ENCODE assay signal across 8 mouse cellular contexts in genomic region chr9:95510693-95511404, GRCm38 (mm10). TPM values are rescaled to one million over a fixed set of nuclear protein-coding genes. Genes with fewer than 3 reads are reported as not detected.
A peak's percentile ranks its signal among the peaks of the same experiment; 100 is the strongest.
DNase-seq lines count a peak whose midpoint lies in the region; ATAC-seq and TF ChIP-seq lines count a peak whose summit lies in the region.

No protein-coding gene starts in this region.

- TF ChIP-seq CTCF in midbrain, postnatal 0 days (IDR thresholded peaks at IDR 0.05), result no peak

- DNase-seq in heart, embryonic 10.5 days (ENCODE audit: low spot score), result peak; percentile 79
- DNase-seq in heart, postnatal 4 days, result no peak
- peak; percentile 4 for DNase-seq in CD4-positive helper T cell, adult 2 months (ENCODE audit: low read depth, low spot score)
- peak; percentile 13 for DNase-seq in induced T-regulatory cell, adult 2 months (ENCODE audit: low read depth)
- DNase-seq in midbrain, postnatal 0 days (ENCODE audit: low spot score), result peak; percentile 2
- DNase-seq in gastrocnemius, postnatal 25 days, result no peak
- no peak for DNase-seq in cerebellum, postnatal 36 days

- H3K27me3 ChIP-seq in heart, embryonic 10.5 days (ENCODE audit: insufficient read depth, poor library complexity, severe bottlenecking), result no peaks in the 10 kb centered on the region
- H3K27me3 ChIP-seq in midbrain, postnatal 0 days (ENCODE audit: insufficient read depth, low read length), result no peaks in the 10 kb centered on the region

- H3K9ac ChIP-seq in midbrain, postnatal 0 days (replicated peaks; ENCODE audit: low read length, poor library complexity, severe bottlenecking), result peak overlapping the region; percentile 66

- no peaks in the 10 kb centered on the region for H3K9me3 ChIP-seq in heart, embryonic 10.5 days
- no peaks in the 10 kb centered on the region for H3K9me3 ChIP-seq in midbrain, postnatal 0 days (ENCODE audit: low read length)

- peak overlapping the region; percentile 89 for H3K4me3 ChIP-seq in heart, embryonic 10.5 days
- H3K4me3 ChIP-seq in midbrain, postnatal 0 days (ENCODE audit: low read depth, low read length), result peak overlapping the region; percentile 64

- H3K36me3 ChIP-seq in heart, embryonic 10.5 days, result 0 out of 2 replicates have a peak, but pooled peaks cover 8% of the 10 kb centered on the region
- no peaks in the 10 kb centered on the region for H3K36me3 ChIP-seq in midbrain, postnatal 0 days (ENCODE audit: insufficient read depth, low read length)

- H3K27ac ChIP-seq in heart, embryonic 10.5 days, result peak overlapping the region; percentile 97
- peak overlapping the region; percentile 78 for H3K27ac ChIP-seq in midbrain, postnatal 0 days (ENCODE audit: low read depth, low read length)

- 5% methylated on average over 21 of the region's 21 CpGs for WGBS in heart, embryonic 10.5 days
- WGBS in midbrain, postnatal 0 days, result 10% methylated on average over 21 of the region's 21 CpGs

- 0 out of 2 replicates have a peak, but pooled peaks have one; percentile 7 for ATAC-seq in common myeloid progenitor, adult 5-6 weeks (replicated peaks; ENCODE audit: low read depth, poor library complexity, severe bottlenecking)
- ATAC-seq in midbrain, postnatal 0 days (ENCODE audit: low FRiP score), result peak; percentile 0; the same call in 1 of the 2 replicates

- peak overlapping the region; percentile 89 for H3K4me2 ChIP-seq in midbrain, postnatal 0 days (ENCODE audit: low read depth, low read length, poor library complexity, severe bottlenecking)

- peaks cover 18% of the 10 kb centered on the region; the same call in 1 of the 2 replicates for H3K4me1 ChIP-seq in heart, embryonic 10.5 days
- peaks cover 4% of the 10 kb centered on the region; the same call in 1 of the 2 replicates for H3K4me1 ChIP-seq in midbrain, postnatal 0 days (ENCODE audit: insufficient read depth, low read length)

RNA-seq across cellular contexts. Expression of gene U2surp, which starts 0.9 kb away (rescaled TPM):
- polyA plus RNA-seq in heart, embryonic 10.5 days (2016; fragmentation: Nextera tagmentation; extraction: Ambion mirVana), result 87.3 and 104 TPM in 2 replicates
- 10 to 100 TPM; 56.5 to 57.9 TPM for total RNA-seq in heart, postnatal 4 days (2021)
- 204 and 227 TPM in 2 replicates for total RNA-seq in common myeloid progenitor, adult 5-6 weeks (2017)
- total RNA-seq in midbrain, postnatal 0 days (2014; rRNA removed), result 37.8 and 51.2 TPM in 2 replicates
- 116 and 138 TPM in 2 replicates for polyA plus RNA-seq in midbrain, postnatal 0 days (2015; fragmentation: Nextera tagmentation; extraction: Ambion mirVana)
- 10 to 100 TPM; 22.1 to 22.9 TPM for total RNA-seq in gastrocnemius, postnatal 25 days (2021)

RNA-seq across cellular contexts. Expression of gene Paqr9, which starts 48.6 kb away (rescaled TPM):
- polyA plus RNA-seq in heart, embryonic 10.5 days (2016; fragmentation: Nextera tagmentation; extraction: Ambion mirVana), result 0.60 and 3.3 TPM in 2 replicates
- total RNA-seq in heart, postnatal 4 days (2021), result 10 to 100 TPM; 35.1 to 37.6 TPM
- 7.8 and 11.7 TPM in 2 replicates for total RNA-seq in common myeloid progenitor, adult 5-6 weeks (2017)
- 29.5 and 32.3 TPM in 2 replicates for total RNA-seq in midbrain, postnatal 0 days (2014; rRNA removed)
- 6.1 and 6.5 TPM in 2 replicates for polyA plus RNA-seq in midbrain, postnatal 0 days (2015; fragmentation: Nextera tagmentation; extraction: Ambion mirVana)
- total RNA-seq in gastrocnemius, postnatal 25 days (2021), result 1 to 10 TPM; 4.8 to 5.0 TPM

Comparison
In these comparisons a context has a peak if more than half of its experiments do, and no peak if none do; other contexts are left out.
1. DNase-seq: peak in heart, embryonic 10.5 days (single experiment), CD4-positive helper T cell, adult 2 months (single experiment), induced T-regulatory cell, adult 2 months (single experiment) and midbrain, postnatal 0 days (single experiment); none in heart, postnatal 4 days (single experiment), gastrocnemius, postnatal 25 days (single experiment) and cerebellum, postnatal 36 days (0 of 2).